Mouse (Mus musculus): ENCODE data around the gene Ccdc88a. TPM values are rescaled to one million over a fixed set of nuclear protein-coding genes. Genes with fewer than 3 reads are reported as not detected.

The Ccdc88a gene
- total and polyA plus RNA-seq, 3 experiments, result 1.00 to 9.0 (median 5.5) TPM

DNA sequence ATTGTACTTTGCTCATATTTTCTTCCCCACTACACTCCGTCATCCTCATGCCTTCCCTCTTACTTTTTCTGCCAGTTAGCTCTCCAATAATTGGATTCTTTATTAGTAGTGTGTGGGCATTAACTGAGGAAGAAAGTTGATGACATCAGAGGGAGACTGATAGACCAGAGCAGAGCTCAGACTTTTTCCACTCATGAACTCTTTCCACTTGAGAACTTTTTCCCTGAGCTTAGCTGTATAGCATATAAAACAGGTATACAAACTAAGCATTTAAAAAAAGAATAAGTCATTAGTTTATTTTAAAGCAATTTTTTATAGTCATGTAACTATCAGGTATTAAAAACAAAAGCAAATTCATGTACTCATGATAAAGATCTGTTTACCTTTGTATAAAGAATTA lies 5.3 kb downstream of the Ccdc88a start:
- H3K9ac ChIP-seq (ENCODE audit: low read depth, low read length), result no peak overlapping the region
- no peaks in the 10 kb centered on the region for H3K27me3 ChIP-seq (ENCODE audit: control insufficient read depth, insufficient read depth, low read length)
- TF ChIP-seq CTCF (IDR thresholded peaks at IDR 0.05) (no peak), POLR2A (IDR thresholded peaks at IDR 0.05; ENCODE audit: insufficient read depth, low read depth, low read length) (no peak), EP300 (IDR thresholded peaks at IDR 0.05; ENCODE audit: insufficient read depth, low read depth, low read length) (no peak)
- peaks cover 6% of the 10 kb centered on the region for H3K4me1 ChIP-seq (ENCODE audit: control insufficient read depth, insufficient read depth, low read length)
- intact Hi-C loops (cut with DNase I), result loop anchor here (10.0 kb wide), 1 partner anchor 316 kb away; the partner anchor contains the start of gene Rtn4
- H3K79me2 ChIP-seq (replicated peaks; ENCODE audit: control insufficient read depth, insufficient read depth, low read length), result peaks cover 2% of the 10 kb centered on the region
- WGBS, result 94% methylated on average over 1 of the region's 1 CpGs
- no peak for DNase-seq
- no peak overlapping the region for H3K4me3 ChIP-seq
- no peak overlapping the region for H3K27ac ChIP-seq
- H3K36me3 ChIP-seq (ENCODE audit: control insufficient read depth, insufficient read depth, low read length), result no peaks in the 10 kb centered on the region

DNA sequence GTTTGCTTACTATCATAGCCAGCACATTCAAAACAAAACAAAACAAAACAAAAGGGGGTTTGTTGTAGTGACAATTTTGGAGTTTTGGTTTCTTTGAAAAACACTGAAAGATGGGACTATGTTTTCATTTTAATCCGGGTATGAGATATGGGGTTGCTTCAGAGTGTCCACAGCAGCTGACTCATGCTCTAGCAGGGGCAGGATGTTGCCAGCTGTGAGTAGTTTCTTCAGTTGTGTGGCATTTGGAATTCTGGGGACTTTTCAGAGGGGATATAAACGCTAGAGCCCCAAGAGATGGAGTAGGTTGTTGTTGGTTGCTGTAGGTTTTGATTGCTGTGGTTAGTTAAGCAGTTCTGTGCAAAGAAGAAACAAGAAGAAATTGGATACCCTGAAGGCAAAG lies 10.0 kb downstream of the Ccdc88a start:
- H3K36me3 ChIP-seq (ENCODE audit: control insufficient read depth, insufficient read depth, low read length), result no peaks in the 10 kb centered on the region
- TF ChIP-seq EP300 (IDR thresholded peaks at IDR 0.05; ENCODE audit: insufficient read depth, low read depth, low read length) (no peak), POLR2A (IDR thresholded peaks at IDR 0.05; ENCODE audit: insufficient read depth, low read depth, low read length) (no peak), CTCF (IDR thresholded peaks at IDR 0.05) (no peak)
- H3K79me2 ChIP-seq (replicated peaks; ENCODE audit: control insufficient read depth, insufficient read depth, low read length), result no peaks in the 10 kb centered on the region; the same call in 1 of the 2 replicates
- no peak overlapping the region for H3K9ac ChIP-seq (ENCODE audit: low read depth, low read length)
- no peaks in the 10 kb centered on the region for H3K4me1 ChIP-seq (ENCODE audit: control insufficient read depth, insufficient read depth, low read length)
- no peak overlapping the region for H3K4me3 ChIP-seq
- no peaks in the 10 kb centered on the region for H3K27me3 ChIP-seq (ENCODE audit: control insufficient read depth, insufficient read depth, low read length)
- DNase-seq, result no peak
- no peak overlapping the region for H3K27ac ChIP-seq
- 34% methylated on average over 2 of the region's 2 CpGs for WGBS
- intact Hi-C loops (cut with DNase I), result no loop called here

DNA sequence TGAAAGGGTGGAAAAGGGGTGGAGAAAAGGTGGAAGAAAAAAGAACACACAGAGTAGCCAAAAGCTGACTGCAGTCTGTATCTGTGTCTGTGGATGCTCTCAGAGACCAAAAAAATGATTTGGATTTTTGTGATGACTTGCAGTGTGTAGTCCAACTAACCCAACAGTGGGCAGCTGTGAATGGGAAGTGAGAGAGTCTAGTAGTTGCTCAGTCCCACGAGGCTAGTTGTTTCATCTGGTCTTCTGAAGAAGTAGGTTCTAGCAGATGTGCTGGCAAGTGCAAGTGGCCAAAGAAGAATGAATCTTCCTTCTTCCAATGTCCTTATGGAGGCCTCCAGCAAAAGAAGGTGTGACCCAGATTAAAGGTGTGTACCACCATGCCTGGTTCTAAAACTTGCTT lies 10.5 kb downstream of the Ccdc88a start:
- Histone ChIP-seq H3K4me3 (no peak overlapping the region), H3K27ac (no peak overlapping the region), H3K79me2 (replicated peaks; ENCODE audit: control insufficient read depth, insufficient read depth, low read length) (no peaks in the 10 kb centered on the region; the same call in 1 of the 2 replicates), H3K27me3 (ENCODE audit: control insufficient read depth, insufficient read depth, low read length) (no peaks in the 10 kb centered on the region), H3K36me3 (ENCODE audit: control insufficient read depth, insufficient read depth, low read length) (no peaks in the 10 kb centered on the region), H3K9ac (ENCODE audit: low read depth, low read length) (no peak overlapping the region), H3K4me1 (ENCODE audit: control insufficient read depth, insufficient read depth, low read length) (no peaks in the 10 kb centered on the region)
- intact Hi-C loops (cut with DNase I), result no loop called here
- no peak for TF ChIP-seq EP300 (IDR thresholded peaks at IDR 0.05; ENCODE audit: insufficient read depth, low read depth, low read length)
- no peak for TF ChIP-seq CTCF (IDR thresholded peaks at IDR 0.05)
- TF ChIP-seq POLR2A (IDR thresholded peaks at IDR 0.05; ENCODE audit: insufficient read depth, low read depth, low read length), result no peak
- no peak for DNase-seq
- 41% methylated on average over 1 of the region's 1 CpGs for WGBS

DNA sequence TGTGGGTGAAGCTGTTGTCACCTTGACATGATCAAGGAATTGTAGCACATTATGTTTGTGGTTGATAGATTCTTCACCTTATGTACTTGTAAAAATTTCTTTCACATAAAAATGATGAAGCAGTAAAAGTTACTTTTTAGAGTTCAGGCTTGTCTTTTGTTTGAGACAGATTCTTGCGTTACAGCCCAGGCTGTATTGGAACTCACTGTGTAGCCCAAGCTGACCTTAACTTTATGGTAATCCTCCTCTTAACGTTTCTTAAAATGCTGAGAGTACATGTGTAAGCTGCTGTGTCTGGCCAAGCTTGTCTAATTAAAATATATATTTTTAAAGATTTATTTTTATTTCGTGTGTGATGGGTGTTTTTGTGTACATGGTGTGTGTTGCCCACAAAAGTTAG lies 11.2 kb downstream of the Ccdc88a start:
- Histone ChIP-seq H3K9ac (ENCODE audit: low read depth, low read length) (no peak overlapping the region), H3K27me3 (ENCODE audit: control insufficient read depth, insufficient read depth, low read length) (no peaks in the 10 kb centered on the region), H3K79me2 (replicated peaks; ENCODE audit: control insufficient read depth, insufficient read depth, low read length) (no peaks in the 10 kb centered on the region; the same call in 1 of the 2 replicates), H3K36me3 (ENCODE audit: control insufficient read depth, insufficient read depth, low read length) (no peaks in the 10 kb centered on the region), H3K4me1 (ENCODE audit: control insufficient read depth, insufficient read depth, low read length) (no peaks in the 10 kb centered on the region), H3K27ac (no peak overlapping the region), H3K4me3 (no peak overlapping the region)
- WGBS, result 69% methylated on average over 3 of the region's 3 CpGs
- DNase-seq, result no peak
- TF ChIP-seq CTCF (IDR thresholded peaks at IDR 0.05) (no peak), EP300 (IDR thresholded peaks at IDR 0.05; ENCODE audit: insufficient read depth, low read depth, low read length) (no peak), POLR2A (IDR thresholded peaks at IDR 0.05; ENCODE audit: insufficient read depth, low read depth, low read length) (no peak)
- intact Hi-C loops (cut with DNase I), result no loop called here

DNA sequence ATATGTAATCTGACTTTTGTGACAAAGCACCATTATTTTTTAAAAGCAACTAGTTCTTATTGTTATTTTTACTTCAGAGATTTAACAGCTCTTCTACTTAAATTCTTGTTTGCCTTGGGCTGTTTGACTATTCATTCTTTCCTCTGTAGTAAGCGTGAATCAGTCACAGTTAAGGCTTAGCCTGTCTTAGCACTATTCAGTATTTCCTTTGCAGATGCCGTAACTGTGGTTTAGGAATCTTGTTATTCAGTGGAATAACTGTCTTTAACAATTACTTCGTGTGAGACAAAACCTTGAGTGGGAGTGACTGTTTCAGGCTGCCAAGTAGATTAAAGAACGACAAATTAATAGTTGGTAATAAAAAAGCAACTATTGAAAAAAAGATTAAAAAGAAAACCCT lies 16.5 kb downstream of the Ccdc88a start:
- H3K27me3 ChIP-seq (ENCODE audit: control insufficient read depth, insufficient read depth, low read length), result no peaks in the 10 kb centered on the region

DNA sequence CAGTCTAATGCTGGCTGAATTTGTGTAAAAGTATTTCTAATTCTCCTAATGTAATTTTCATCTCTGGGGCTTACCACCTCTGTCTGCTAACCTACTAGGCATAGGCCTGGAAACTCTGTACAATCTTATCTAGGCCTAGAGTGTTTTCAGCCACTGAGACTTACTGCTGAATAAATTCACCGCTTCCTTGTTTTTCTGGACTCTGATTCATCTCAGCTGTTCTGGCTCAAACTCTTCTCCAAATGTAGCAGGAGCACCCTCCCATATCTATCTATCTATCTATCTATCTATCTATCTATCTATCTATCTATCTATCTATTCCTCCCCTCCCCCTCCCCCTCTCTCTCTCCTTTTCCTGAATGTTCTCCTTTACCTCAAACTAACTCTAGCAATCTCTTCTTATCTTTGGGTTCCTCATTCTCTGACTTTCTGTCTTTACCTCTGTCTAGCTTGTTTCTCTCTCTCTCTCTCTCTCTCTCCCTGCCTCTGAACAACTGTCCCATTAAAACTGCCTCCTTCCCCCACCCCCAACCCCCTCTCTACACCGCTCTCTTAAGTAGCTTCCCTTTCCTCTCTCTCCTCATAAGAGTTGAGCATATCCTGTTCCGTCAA lies 21.8 kb downstream of the Ccdc88a start:
- WGBS, result 84% methylated on average over 3 of the region's 3 CpGs
- Histone ChIP-seq H3K79me2 (replicated peaks; ENCODE audit: control insufficient read depth, insufficient read depth, low read length) (no peaks in the 10 kb centered on the region; the same call in 1 of the 2 replicates), H3K4me3 (no peak overlapping the region), H3K4me1 (ENCODE audit: control insufficient read depth, insufficient read depth, low read length) (no peaks in the 10 kb centered on the region), H3K27ac (no peak overlapping the region), H3K36me3 (ENCODE audit: control insufficient read depth, insufficient read depth, low read length) (no peaks in the 10 kb centered on the region), H3K9ac (ENCODE audit: low read depth, low read length) (no peak overlapping the region), H3K27me3 (ENCODE audit: control insufficient read depth, insufficient read depth, low read length) (no peaks in the 10 kb centered on the region)
- no peak for DNase-seq
- TF ChIP-seq CTCF (IDR thresholded peaks at IDR 0.05) (no peak), POLR2A (IDR thresholded peaks at IDR 0.05; ENCODE audit: insufficient read depth, low read depth, low read length) (no peak), EP300 (IDR thresholded peaks at IDR 0.05; ENCODE audit: insufficient read depth, low read depth, low read length) (no peak)
- intact Hi-C loops (cut with DNase I), result no loop called here

More for the DNA sequence above, 16.5 kb downstream of the Ccdc88a start:
- no peak for DNase-seq
- H3K4me3 ChIP-seq, result no peak overlapping the region
- TF ChIP-seq POLR2A (IDR thresholded peaks at IDR 0.05; ENCODE audit: insufficient read depth, low read depth, low read length) (no peak), EP300 (IDR thresholded peaks at IDR 0.05; ENCODE audit: insufficient read depth, low read depth, low read length) (no peak), CTCF (IDR thresholded peaks at IDR 0.05) (no peak)
- intact Hi-C loops (cut with DNase I), result no loop called here
- WGBS, result 61% methylated on average over 4 of the region's 4 CpGs
- H3K4me1 ChIP-seq (ENCODE audit: control insufficient read depth, insufficient read depth, low read length), result no peaks in the 10 kb centered on the region
- H3K27ac ChIP-seq, result no peak overlapping the region
- H3K36me3 ChIP-seq (ENCODE audit: control insufficient read depth, insufficient read depth, low read length), result no peaks in the 10 kb centered on the region
- H3K79me2 ChIP-seq (replicated peaks; ENCODE audit: control insufficient read depth, insufficient read depth, low read length), result no peaks in the 10 kb centered on the region
- H3K9ac ChIP-seq (ENCODE audit: low read depth, low read length), result no peak overlapping the region
